Mouse (Mus musculus) CD8-positive naive resting alpha-beta T cell, adult 2 months (primary cell): ENCODE data around the gene Psmb10.

Experiments
- DNase-seq, 2 experiments: peaks; one replicate each; pipeline ENCODE4 v3.0.0; 2022; ENCODE audit warnings: low read depth in 2 of 2, low spot score in 2 of 2

Psmb10 gene

DNA sequence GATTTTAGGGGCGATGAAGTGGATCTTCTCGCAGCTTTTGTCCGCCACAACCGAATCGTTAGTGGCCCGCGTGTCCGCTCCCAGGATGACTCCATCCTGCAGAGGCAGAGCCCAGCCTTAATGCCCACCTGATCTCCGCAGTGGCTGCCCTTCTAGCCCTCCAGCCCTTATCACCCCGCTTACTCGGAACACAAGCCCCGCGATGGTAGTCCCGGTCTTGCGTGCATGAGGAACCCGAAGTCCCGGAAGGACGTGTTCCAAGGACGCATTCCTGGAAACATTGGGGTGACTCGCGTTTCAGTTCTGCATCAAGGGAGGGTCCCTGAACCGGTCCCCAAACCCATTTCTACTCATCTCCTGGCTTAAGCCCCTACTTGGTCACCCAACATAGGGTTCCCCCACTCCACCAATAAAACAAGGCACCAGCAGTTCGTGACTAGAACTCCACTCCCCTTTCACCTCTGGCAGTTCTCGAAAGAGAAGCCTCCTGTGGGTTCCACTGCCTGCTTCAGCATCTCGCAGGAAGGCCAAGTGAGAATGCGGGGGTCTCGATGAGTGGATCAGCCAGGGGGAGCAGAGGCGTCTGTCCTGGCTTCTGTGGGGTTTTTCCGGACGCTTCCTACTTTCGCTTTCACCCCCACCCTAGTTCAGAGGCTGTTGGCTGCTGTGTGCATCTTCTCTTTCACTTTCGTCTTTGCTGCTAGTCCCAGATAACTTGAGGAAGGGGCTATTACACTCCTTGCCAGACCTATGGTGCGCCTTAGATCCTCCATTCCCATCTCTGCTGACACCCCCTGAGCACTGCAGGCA lies 543 bp downstream of the Psmb10 start:
- peak; percentile 29 to 47 for DNase-seq

- DNase-seq: peak in 1 of 2 experiments; percentile 39
These were observed 1.3 kb downstream of the Psmb10 start for GRCm38 (mm10) chr8:105936866-105937475.

DNA sequence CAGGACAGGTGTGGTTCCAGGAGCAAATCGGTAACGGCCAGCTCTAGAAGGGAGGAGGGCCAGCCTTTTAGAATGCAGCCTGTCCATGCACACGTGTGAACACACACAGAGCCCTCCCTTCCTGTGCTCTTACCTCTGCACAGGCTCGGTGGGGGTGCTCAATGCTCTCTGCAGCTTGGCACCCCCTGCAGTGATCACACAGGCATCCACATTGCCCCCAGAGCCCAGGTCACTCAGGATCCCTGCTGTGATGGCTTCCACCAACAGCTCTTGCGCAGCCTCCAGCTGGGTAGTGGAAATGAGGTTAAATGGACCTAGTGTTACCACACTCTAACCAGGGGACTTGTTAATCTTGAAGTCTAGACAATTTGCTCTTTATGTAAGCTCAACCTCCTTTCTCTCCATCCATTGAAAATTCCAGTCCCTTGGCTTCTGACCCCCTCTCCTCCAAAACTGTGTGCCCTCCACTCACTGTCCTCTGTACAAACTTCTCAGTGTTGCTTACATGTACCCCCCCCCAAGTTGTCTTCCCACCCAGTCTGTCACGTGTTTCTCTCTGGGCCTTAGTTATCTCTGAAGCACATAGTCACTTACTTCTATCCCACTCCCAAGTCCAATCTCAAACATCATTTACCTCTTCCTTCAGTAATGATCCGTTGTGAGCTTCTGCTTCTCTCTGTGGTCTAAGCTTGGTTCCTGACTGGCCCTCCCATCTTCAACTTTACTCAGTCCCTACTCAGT lies 2.2 kb downstream of the Psmb10 start:
- no peak for DNase-seq

DNA sequence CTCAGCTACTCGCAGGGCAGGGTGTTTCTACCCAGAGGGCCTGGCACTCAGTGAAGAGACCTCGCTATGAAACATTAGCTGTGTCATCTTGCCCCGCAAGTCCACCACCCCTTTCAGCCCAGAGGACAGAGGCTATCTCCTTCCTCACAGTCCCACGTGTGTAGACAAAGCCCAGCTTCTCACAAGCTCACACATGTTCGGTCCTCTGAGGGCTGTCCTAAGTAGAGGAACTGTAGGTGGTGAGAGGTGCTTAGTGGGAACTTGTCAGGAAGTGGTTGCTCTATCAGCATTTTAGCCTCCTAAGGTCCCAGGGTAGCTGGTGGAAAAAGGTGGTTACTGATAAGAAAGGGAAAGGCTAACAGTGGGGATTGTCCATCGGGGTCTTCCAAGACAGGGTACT lies 3.1 kb downstream of the Psmb10 start:
- no peak for DNase-seq

GRCm38 (mm10) chr8:105933762-105934161 lies 4.5 kb downstream of the Psmb10 start, which contains the start of gene Ctrl:
Gene Ctrl, minus strand, starts transcription at chr8:105933862.
- no peak for DNase-seq

- DNase-seq: no peak
These were observed 5.7 kb downstream of the Psmb10 start for GRCm38 (mm10) chr8:105932525-105932924.

DNA sequence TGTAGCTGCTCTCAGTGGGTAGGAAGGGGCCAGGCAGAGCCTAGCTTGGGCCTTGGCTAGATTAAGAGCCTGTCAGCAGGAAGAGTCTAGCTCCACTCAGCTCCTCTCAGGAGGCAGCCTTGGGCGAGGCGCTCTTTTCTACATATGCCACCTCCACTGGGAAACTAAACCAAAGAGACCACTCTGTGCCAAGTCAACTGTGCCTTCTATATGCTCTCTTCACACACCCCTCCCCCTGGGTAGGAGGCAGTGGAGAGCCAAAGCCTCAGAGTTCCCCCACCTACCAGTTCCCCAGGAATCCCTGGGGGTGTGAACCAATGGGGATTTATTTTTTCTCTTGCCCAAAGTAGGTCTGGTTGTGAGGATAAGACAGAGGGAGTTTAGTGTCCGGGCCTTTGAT lies 7.0 kb downstream of the Psmb10 start:
- DNase-seq: no peak

GRCm38 (mm10) chr8:105930602-105931001 lies 7.6 kb downstream of the Psmb10 start:
- peak; percentile 86 to 92 for DNase-seq

DNA sequence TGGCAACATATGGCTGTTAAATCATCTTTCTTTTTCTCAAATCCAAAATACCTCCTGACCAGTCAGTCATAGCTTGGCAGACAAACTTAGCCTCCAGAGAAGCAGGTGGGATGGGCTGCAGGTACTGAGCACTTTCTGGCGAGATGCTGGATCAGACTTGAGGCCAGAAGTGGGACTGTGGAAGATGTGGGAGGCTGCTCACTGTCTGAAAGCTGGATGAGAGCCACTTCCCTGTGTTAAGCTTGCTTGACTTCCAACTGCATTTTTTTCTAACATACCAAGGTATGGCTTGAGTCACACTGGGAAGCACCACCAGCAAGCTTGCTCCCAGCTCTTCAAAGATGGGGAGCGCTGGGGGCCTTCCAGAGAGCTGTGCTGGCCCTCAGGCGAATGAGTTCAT lies 13.1 kb downstream of the Psmb10 start:
- no peak for DNase-seq

- no peak for DNase-seq
These were observed 18.9 kb downstream of the Psmb10 start for GRCm38 (mm10) chr8:105919390-105919789.

DNA sequence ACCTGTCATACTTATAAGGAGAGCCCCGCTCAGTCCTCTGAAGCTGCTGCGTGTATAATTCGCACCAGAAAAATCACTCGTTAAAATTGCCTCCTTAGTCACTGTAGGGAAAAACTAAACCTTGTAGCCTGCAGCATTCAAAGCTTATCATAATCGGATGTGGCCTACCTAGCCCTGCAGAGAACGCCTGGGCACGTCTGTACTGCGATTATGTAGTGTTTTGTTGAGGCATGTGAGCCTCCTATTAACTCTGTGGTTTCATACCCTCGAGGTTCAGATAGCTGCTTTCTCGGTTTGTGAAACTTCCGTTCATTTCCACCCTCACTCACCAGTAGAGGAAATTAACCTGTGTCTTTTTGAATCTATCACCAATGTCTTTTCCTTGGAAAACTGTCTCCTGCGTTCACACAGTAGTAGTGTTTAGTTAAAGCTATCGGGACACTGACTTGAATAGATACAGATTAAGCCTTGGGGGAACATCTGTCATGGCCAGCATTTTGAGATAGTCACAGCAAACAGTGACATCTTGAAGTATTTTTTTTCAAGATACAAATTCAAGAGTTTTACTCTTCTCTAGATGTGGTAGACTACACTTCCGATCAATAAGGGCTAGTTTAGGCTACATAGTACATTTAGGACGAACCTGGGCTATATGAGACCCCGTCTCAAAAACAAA lies 37.2 kb downstream of the Psmb10 start:
- peak; percentile 41 to 58 for DNase-seq

- peak; percentile 86 to 87 for DNase-seq
These were observed 37.9 kb downstream of the Psmb10 start, which contains the start of gene Pskh1 for GRCm38 (mm10) chr8:105900180-105900940. Gene Pskh1, plus strand, starts transcription at chr8:105900441.

GRCm38 (mm10) chr8:105897801-105898480 lies 40.3 kb downstream of the Psmb10 start:
- DNase-seq: no peak

DNA sequence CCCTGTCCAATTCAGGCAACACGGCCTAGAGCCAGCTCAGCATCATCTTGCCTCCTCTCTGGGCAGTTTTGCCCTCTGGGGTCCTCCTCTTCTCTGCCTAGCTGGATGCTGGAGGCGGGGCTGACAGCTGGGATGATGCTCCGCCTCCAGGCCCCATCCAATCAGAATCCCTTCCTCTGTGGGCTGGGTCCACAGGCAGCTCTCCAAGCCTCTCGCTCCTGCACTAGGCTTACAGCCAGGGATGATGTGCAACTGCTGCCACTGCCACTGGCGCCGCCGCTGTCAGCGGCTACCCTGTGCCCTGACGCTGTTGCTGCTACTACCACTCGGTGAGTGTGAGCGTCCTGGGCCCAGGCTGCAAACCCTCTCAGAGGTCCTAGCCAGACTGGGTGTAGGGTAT lies 44.9 kb downstream of the Psmb10 start, which contains the start of gene Nrn1l:
Gene Nrn1l, plus strand, starts transcription at position 229 of the 400 bp plus-strand sequence.
- no peak for DNase-seq

GRCm38 (mm10) chr8:105892432-105892831 lies 45.8 kb downstream of the Psmb10 start:
- peak in 1 of 2 experiments; percentile 9 for DNase-seq

- DNase-seq: no peak
These were observed 47.4 kb downstream of the Psmb10 start for GRCm38 (mm10) chr8:105890870-105891269.

- no peak for DNase-seq
These were observed 48.3 kb downstream of the Psmb10 start for GRCm38 (mm10) chr8:105889756-105890465.
